Mouse (Mus musculus) mouse embryonic stem cell (cell line): Measurements from ENCODE around the gene Ugt1a5.

Experiments
- in situ Hi-C, 2 experiments: fragments of 300-500 bp; cut with MboI; formaldehyde crosslinking; loops; 1 replicate in 1 of 2; 3 replicates in 1 of 2; pipeline ENCODE4 v1.14.3; 2019 to 2020; ENCODE audit warnings: low sequenced_read_pairs in 2 of 2, low pct_unique_long_range_greater_than_20kb in 1 of 2, mixed read lengths in 1 of 2; ENCODE audit not compliant: unreplicated experiment in 1 of 2

Ugt1a5 gene

GRCm38 (mm10) chr1:88186325-88186935 lies 20.6 kb downstream of the Ugt1a5 start:
- in situ Hi-C loops: no loop called here

GRCm38 (mm10) chr1:88192136-88192535 lies 26.3 kb downstream of the Ugt1a5 start:
- in situ Hi-C loops: no loop called here

GRCm38 (mm10) chr1:88195687-88196086 lies 29.9 kb downstream of the Ugt1a5 start:
- in situ Hi-C loops: no loop called here

- in situ Hi-C loops: no loop called here
Measured at GRCm38 (mm10) chr1:88197443-88197842, 31.6 kb downstream of the Ugt1a5 start.

- in situ Hi-C loops: no loop called here
Measured at GRCm38 (mm10) chr1:88199996-88200395, 34.2 kb downstream of the Ugt1a5 start.

GRCm38 (mm10) chr1:88200456-88200855 lies 34.6 kb downstream of the Ugt1a5 start, which contains the start of gene Ugt1a2:
Ugt1a2 (plus strand) TSS chr1:88200601.
- in situ Hi-C loops: no loop called here

GRCm38 (mm10) chr1:88205294-88205922 lies 39.6 kb downstream of the Ugt1a5 start, which contains the start of gene Dnajb3:
Dnajb3 (minus strand) TSS chr1:88205782.
- in situ Hi-C loops: no loop called here

- in situ Hi-C loops: no loop called here
Measured at GRCm38 (mm10) chr1:88206843-88207479, 41.1 kb downstream of the Ugt1a5 start.

- in situ Hi-C loops: no loop called here
Measured at GRCm38 (mm10) chr1:88211812-88212211, 46.0 kb downstream of the Ugt1a5 start, which contains the start of gene Ugt1a1. Ugt1a1 (plus strand) TSS chr1:88211959.

GRCm38 (mm10) chr1:88212341-88213045 lies 46.7 kb downstream of the Ugt1a5 start:
- in situ Hi-C loops: no loop called here

GRCm38 (mm10) chr1:88213061-88213460 lies 47.2 kb downstream of the Ugt1a5 start:
- in situ Hi-C loops: no loop called here

- in situ Hi-C loops: no loop called here
Measured at GRCm38 (mm10) chr1:88213766-88214461, 48.1 kb downstream of the Ugt1a5 start.

- in situ Hi-C loops: no loop called here
Measured at GRCm38 (mm10) chr1:88214462-88214952, 48.7 kb downstream of the Ugt1a5 start.

- in situ Hi-C loops: no loop called here
Measured at GRCm38 (mm10) chr1:88215466-88216380, 49.9 kb downstream of the Ugt1a5 start.

- in situ Hi-C loops: no loop called here
Measured at GRCm38 (mm10) chr1:88216551-88216950, 50.7 kb downstream of the Ugt1a5 start.

GRCm38 (mm10) chr1:88217144-88217543 lies 51.3 kb downstream of the Ugt1a5 start:
- in situ Hi-C loops: no loop called here

- in situ Hi-C loops: no loop called here
Measured at GRCm38 (mm10) chr1:88217576-88217975, 51.8 kb downstream of the Ugt1a5 start.
